Mouse (Mus musculus) cerebellum, adult 2 months (tissue): ENCODE data around the gene Rars.

ENCODE experiments used
- CTCF ChIP-seq: fragments of 200-500 bp; IDR thresholded peaks from 2 replicates; pipeline ENCODE4 v1.5.1; 2011; ENCODE audit warnings: low read depth, mild to moderate bottlenecking, control low read depth, low read length, moderate library complexity, borderline replicate concordance; ENCODE audit not compliant: insufficient read depth
- POLR2A ChIP-seq: fragments of 200-500 bp; IDR thresholded peaks from 2 replicates; pipeline ENCODE4 v1.6.1; 2011; ENCODE audit warnings: low read length, control low read depth, borderline replicate concordance; ENCODE audit not compliant: insufficient read depth

- TF ChIP-seq CTCF (no peak), POLR2A (no peak)
Observed at GRCm38 (mm10) chr11:35784537-35784936, 49.8 kb downstream of the Rars start.
